Mouse (Mus musculus): ENCODE data around the gene Kri1.

DNA sequence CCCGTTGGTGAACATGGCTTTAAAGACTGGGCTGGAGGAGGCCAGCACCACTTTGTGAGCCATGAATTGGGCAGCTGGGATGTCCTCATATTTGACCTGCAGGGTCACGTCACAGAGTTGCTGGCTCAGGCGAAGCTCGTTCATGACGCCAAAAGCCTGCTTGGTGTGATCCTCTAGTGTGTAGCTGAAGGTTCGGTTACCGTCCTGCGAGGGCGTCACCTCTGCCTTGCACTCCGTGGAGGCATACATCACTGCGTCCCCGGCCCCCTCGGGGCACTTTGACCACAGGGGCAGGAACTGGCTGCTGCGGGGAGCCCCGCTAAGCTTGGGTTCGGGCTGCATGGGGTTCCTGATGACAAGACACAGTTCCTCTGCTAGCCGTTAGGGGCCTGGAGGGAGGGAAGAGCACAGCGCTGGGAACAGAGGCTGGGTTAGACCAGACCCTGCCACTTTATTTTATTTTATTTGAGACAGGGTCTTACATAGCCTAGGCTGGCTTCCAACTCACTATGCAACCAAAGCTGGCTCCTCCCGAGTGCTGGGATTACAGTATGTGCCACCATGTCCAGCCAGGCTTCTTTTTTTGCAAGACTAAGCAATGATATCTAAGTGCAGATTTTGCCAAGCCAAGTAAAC is 50.3 kb downstream of the Kri1 start:
- TF ChIP-seq CTCF (IDR thresholded peaks at IDR 0.05; ENCODE audit: extremely low read depth, insufficient read length, insufficient replicate concordance, low read depth, low read length) (no peak), POLR2A (IDR thresholded peaks at IDR 0.05; ENCODE audit: low read depth, low read length) (no peak)

Data from small intestine, adult 2 months (tissue).